Mouse (Mus musculus) lung, adult 2 months (tissue): ENCODE measurements around the gene Ext2. TPM values are rescaled to one million over a fixed set of nuclear protein-coding genes. Genes with fewer than 3 reads are reported as not detected.

ENCODE experiments used
- DNase-seq: peaks from one replicate; pipeline ENCODE4 v3.0.0; 2022
- H3K4me1 ChIP-seq: fragments of 200-500 bp; 2 replicates; pipeline ENCODE4 v1.6.1; 2011; ENCODE audit warnings: low read length; ENCODE audit not compliant: control insufficient read depth, insufficient read depth
- H3K4me3 ChIP-seq: fragments of 200-500 bp; replicated peaks from 2 replicates; pipeline ENCODE3; 2011; ENCODE audit warnings: low read depth, mild to moderate bottlenecking, control low read depth, low read length; ENCODE audit errors: extremely low read depth
- CTCF ChIP-seq: fragments of 200-500 bp; IDR thresholded peaks from 2 replicates; pipeline ENCODE4 v1.5.1; 2011; ENCODE audit warnings: mild to moderate bottlenecking, low read length, control low read depth; ENCODE audit not compliant: insufficient read depth
- POLR2A ChIP-seq: fragments of 200-500 bp; IDR thresholded peaks from 2 replicates; pipeline ENCODE4 v1.6.1; 2011; ENCODE audit warnings: low read depth, mild to moderate bottlenecking, control low read depth, low read length, borderline replicate concordance; ENCODE audit errors: extremely low read depth
- WGBS: fragments of 180-500 bp; shearing (Covaris S2); methylation state at CpG from one replicate; pipeline ENCODE4 v1.1.7; 2018; 5-methylcytosine and 5-hydroxymethylcytosine counted together
- polyA plus RNA-seq: library from polyadenylated mRNA; depleted of rRNA; stranded (reverse); fragments of >200 nt; gene quantifications from 2 replicates; pipeline ENCODE4 v1.2.3, GENCODE M21; 2012; rRNA removed

Gene Ext2
- polyA plus RNA-seq, 1 experiment = 59.5 TPM

DNA sequence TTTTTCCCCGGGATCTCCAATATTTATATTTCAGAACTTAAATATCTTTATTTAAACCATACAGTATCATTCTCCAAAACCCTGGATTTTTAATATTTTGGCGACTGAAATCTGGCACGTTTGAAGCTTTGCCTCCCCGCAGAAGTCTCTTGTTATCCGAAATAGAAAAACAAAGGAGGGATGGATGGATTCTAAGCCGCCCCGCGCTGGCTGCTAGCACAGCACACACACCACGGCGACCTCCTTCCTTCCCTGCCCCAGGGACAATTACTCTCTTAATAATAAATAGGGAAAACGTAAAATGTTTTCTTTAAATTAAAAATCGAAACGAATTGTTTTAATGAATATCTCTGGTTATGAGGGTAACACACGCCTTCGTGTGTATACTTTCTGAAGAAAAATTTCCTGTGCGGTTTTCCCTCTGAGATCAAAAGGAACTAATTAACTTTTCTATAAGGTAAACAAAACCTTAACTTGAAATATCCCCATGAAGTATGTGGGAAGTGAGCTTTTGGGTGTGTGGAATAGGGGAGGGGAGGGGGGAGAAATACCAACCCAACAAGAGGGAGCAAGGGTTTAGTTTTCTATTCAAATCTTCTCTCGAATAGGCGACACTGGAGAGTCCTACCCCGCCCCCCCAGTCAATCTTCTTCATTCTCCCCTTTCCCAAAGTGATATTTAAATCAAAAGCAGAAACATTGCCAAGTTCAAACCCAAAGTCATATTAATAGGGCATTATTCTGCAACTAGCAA lies 203.7 kb downstream of the Ext2 start:
- DNase-seq = no peak
- WGBS = 42% methylated on average over 19 of the region's 19 CpGs
- no peak overlapping the region for H3K4me3 ChIP-seq
- no peaks in the 10 kb centered on the region for H3K4me1 ChIP-seq
- TF ChIP-seq CTCF = no peak
- no peak for TF ChIP-seq POLR2A

DNA sequence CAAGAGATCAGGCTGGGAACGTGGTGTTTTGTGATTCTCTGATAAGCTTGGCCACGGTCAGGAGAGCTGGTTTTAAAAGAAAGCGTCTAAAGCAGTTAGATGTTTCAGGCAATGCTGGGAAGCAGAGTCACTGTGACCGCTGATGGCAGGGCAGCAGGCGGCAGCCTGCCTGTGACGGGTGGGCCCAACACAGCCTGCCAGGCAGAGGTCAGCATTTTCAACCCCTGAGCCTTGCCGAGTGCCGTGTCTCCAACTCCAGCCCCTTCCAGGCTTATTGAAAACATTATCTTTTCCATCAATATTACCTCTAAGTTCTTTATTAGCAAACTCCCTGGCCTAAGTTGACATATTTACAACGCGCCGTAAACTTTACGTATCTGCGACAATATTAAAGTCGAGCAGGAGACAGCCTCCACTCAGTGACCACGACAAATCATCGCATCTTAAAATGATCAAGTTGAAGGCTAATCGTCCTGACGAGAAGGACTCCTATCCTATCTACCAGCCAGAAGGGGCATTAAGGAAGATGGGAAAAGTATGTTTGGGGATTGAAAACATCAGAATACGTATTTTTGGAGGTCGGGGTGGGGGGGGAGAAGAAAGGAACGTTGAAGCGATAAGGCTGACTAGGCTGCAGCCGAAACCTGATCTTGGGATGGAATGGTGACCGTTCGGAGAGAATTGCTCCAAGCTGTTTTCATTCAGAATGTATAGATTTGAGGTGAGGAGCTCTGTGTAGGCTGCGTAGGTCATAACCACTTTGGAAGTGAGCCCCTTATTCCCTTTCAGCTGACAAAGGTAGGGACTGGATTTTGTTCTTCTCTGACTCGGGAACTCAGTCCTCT lies 206.3 kb downstream of the Ext2 start:
- TF ChIP-seq CTCF (no peak), POLR2A (no peak)
- WGBS = 76% methylated on average over 27 of the region's 27 CpGs
- DNase-seq = no peak
- H3K4me1 ChIP-seq = no peaks in the 10 kb centered on the region
- no peak overlapping the region for H3K4me3 ChIP-seq

DNA sequence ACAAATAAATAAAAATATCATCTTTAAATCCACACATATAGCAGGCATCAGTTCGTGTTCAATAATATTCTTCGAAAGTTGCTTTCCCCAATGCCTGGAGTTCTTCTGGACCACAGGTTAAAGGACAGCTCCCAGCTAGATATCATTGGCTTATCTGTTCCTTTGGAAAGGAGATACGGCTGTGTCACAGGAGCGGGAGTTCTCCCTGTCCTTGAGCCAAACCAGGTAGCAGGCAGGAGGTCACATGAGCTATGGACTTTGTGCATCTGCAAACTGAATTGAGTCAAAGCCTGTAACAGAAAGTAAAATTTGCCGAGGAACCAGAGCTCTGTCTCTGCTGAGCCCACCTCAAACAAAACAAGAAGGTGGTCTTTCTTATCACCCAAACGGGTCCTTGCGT lies 209.3 kb downstream of the Ext2 start:
- Histone ChIP-seq H3K4me1 (no peaks in the 10 kb centered on the region), H3K4me3 (no peak overlapping the region)
- DNase-seq = no peak
- WGBS = 81% methylated on average over 7 of the region's 7 CpGs
- TF ChIP-seq CTCF (no peak), POLR2A (no peak)

Other genes starting within 250 kb of the Ext2 start
- 0.24 and 0.47 TPM in 2 replicates for gene Alx4, start 180.2 kb downstream of the Ext2 start, polyA plus RNA-seq
- 17.5 and 19.1 TPM in 2 replicates for gene Accs, start 27.4 kb upstream of the Ext2 start, polyA plus RNA-seq
- 0.08 TPM in 1 of 2 replicates, not detected in the other for gene Accsl, start 46.6 kb upstream of the Ext2 start, polyA plus RNA-seq
- gene Gm13889, start 134.6 kb upstream of the Ext2 start, polyA plus RNA-seq = 51.8 and 107 TPM in 2 replicates
- gene Gm27027, start 173.8 kb upstream of the Ext2 start, polyA plus RNA-seq = not detected in 2 replicates
- gene Alkbh3, start 188.2 kb upstream of the Ext2 start, polyA plus RNA-seq = 28.2 and 36.6 TPM in 2 replicates